Mouse (Mus musculus): ENCODE results near the gene Kcnmb1. TPM values are rescaled to one million over a fixed set of nuclear protein-coding genes. Genes with fewer than 3 reads are reported as not detected.
A peak's percentile ranks its signal among the peaks of the same experiment; 100 is the strongest.

Kcnmb1 gene
- polyA plus RNA-seq, 1 experiment from 2014 or later = 0.05 TPM

GRCm38 (mm10) chr11:33928658-33929057, 34.2 kb upstream of the Kcnmb1 start:
- Histone ChIP-seq H3K27ac (replicated peaks) (no peak overlapping the region), H3K4me2 (replicated peaks) (no peak overlapping the region), H3K4me3 (no peak overlapping the region), H3K27me3 (0 out of 2 replicates have a peak, but pooled peaks cover 10% of the 10 kb centered on the region), H3K9me3 (no peaks in the 10 kb centered on the region), H3K36me3 (no peaks in the 10 kb centered on the region), H3K4me1 (0 out of 2 replicates have a peak, but pooled peaks cover 2% of the 10 kb centered on the region), H3K9ac (replicated peaks) (no peak overlapping the region)
- peak; percentile 39; the same call in 1 of the 2 replicates for ATAC-seq (ENCODE audit: low FRiP score, low read depth)
- WGBS = 51% methylated on average over 7 of the region's 7 CpGs

GRCm38 (mm10) chr11:33929412-33929811, 33.4 kb upstream of the Kcnmb1 start:
- no peak overlapping the region for H3K4me2 ChIP-seq (replicated peaks)
- H3K27me3 ChIP-seq = 0 out of 2 replicates have a peak, but pooled peaks cover 10% of the 10 kb centered on the region
- no peak for ATAC-seq (ENCODE audit: low FRiP score, low read depth)
- no peak overlapping the region for H3K9ac ChIP-seq (replicated peaks)
- H3K9me3 ChIP-seq = no peaks in the 10 kb centered on the region
- H3K4me1 ChIP-seq = 0 out of 2 replicates have a peak, but pooled peaks cover 2% of the 10 kb centered on the region
- H3K36me3 ChIP-seq = no peaks in the 10 kb centered on the region
- no peak overlapping the region for H3K27ac ChIP-seq (replicated peaks)
- 72% methylated on average over 11 of the region's 11 CpGs for WGBS
- no peak overlapping the region for H3K4me3 ChIP-seq

GRCm38 (mm10) chr11:33931836-33932385, 30.9 kb upstream of the Kcnmb1 start:
- H3K4me3 ChIP-seq = no peak overlapping the region
- no peaks in the 10 kb centered on the region for H3K9me3 ChIP-seq
- H3K36me3 ChIP-seq = no peaks in the 10 kb centered on the region
- H3K4me1 ChIP-seq = no peaks in the 10 kb centered on the region
- no peak for ATAC-seq (ENCODE audit: low FRiP score, low read depth)
- 0 out of 2 replicates have a peak overlapping the region, but pooled peaks have one; percentile 1 for H3K4me2 ChIP-seq (replicated peaks)
- H3K9ac ChIP-seq (replicated peaks) = no peak overlapping the region
- 0 out of 2 replicates have a peak, but pooled peaks cover 6% of the 10 kb centered on the region for H3K27me3 ChIP-seq
- WGBS = 11% methylated on average over 9 of the region's 10 CpGs
- H3K27ac ChIP-seq (replicated peaks) = no peak overlapping the region

GRCm38 (mm10) chr11:33932386-33933111, 30.3 kb upstream of the Kcnmb1 start:
- no peak overlapping the region for H3K9ac ChIP-seq (replicated peaks)
- H3K4me1 ChIP-seq = no peaks in the 10 kb centered on the region
- no peak overlapping the region for H3K4me3 ChIP-seq
- H3K4me2 ChIP-seq (replicated peaks) = 0 out of 2 replicates have a peak overlapping the region, but pooled peaks have one; percentile 1
- no peaks in the 10 kb centered on the region for H3K36me3 ChIP-seq
- ATAC-seq (ENCODE audit: low FRiP score, low read depth) = 0 out of 2 replicates have a peak, but pooled peaks have one; percentile 27
- H3K27ac ChIP-seq (replicated peaks) = no peak overlapping the region
- 0 out of 2 replicates have a peak, but pooled peaks cover 4% of the 10 kb centered on the region for H3K27me3 ChIP-seq
- no peaks in the 10 kb centered on the region for H3K9me3 ChIP-seq
- 71% methylated on average over 18 of the region's 18 CpGs for WGBS

- Histone ChIP-seq H3K9ac (replicated peaks) (no peak overlapping the region), H3K27me3 (no peaks in the 10 kb centered on the region), H3K4me2 (replicated peaks) (no peak overlapping the region), H3K4me3 (no peak overlapping the region), H3K4me1 (no peaks in the 10 kb centered on the region), H3K27ac (replicated peaks) (no peak overlapping the region), H3K9me3 (no peaks in the 10 kb centered on the region), H3K36me3 (no peaks in the 10 kb centered on the region)
- WGBS = 65% methylated on average over 9 of the region's 9 CpGs
- ATAC-seq (ENCODE audit: low FRiP score, low read depth) = no peak
These were observed 28.5 kb upstream of the Kcnmb1 start for GRCm38 (mm10) chr11:33934286-33934685.

- WGBS = 88% methylated on average over 8 of the region's 8 CpGs
- no peaks in the 10 kb centered on the region for H3K9me3 ChIP-seq
- H3K4me2 ChIP-seq (replicated peaks) = no peak overlapping the region
- no peaks in the 10 kb centered on the region for H3K27me3 ChIP-seq
- H3K27ac ChIP-seq (replicated peaks) = no peak overlapping the region
- no peaks in the 10 kb centered on the region for H3K36me3 ChIP-seq
- H3K4me3 ChIP-seq = no peak overlapping the region
- no peaks in the 10 kb centered on the region for H3K4me1 ChIP-seq
- no peak overlapping the region for H3K9ac ChIP-seq (replicated peaks)
- no peak for ATAC-seq (ENCODE audit: low FRiP score, low read depth)
These were observed 25.2 kb upstream of the Kcnmb1 start for GRCm38 (mm10) chr11:33937641-33938040.

- Histone ChIP-seq H3K4me1 (no peaks in the 10 kb centered on the region), H3K27me3 (no peaks in the 10 kb centered on the region), H3K4me2 (replicated peaks) (no peak overlapping the region), H3K9me3 (no peaks in the 10 kb centered on the region), H3K4me3 (no peak overlapping the region), H3K27ac (replicated peaks) (0 out of 2 replicates have a peak overlapping the region, but pooled peaks have one; percentile 31), H3K36me3 (no peaks in the 10 kb centered on the region), H3K9ac (replicated peaks) (no peak overlapping the region)
- 53% methylated on average over 7 of the region's 7 CpGs for WGBS
- no peak for ATAC-seq (ENCODE audit: low FRiP score, low read depth)
These were observed 24.1 kb upstream of the Kcnmb1 start for GRCm38 (mm10) chr11:33938561-33939274.

GRCm38 (mm10) chr11:33939456-33940113, 23.2 kb upstream of the Kcnmb1 start:
- no peak for ATAC-seq (ENCODE audit: low FRiP score, low read depth)

GRCm38 (mm10) chr11:33943565-33943964, 19.2 kb upstream of the Kcnmb1 start:
- Histone ChIP-seq H3K27ac (replicated peaks) (no peak overlapping the region), H3K4me3 (no peak overlapping the region), H3K9ac (replicated peaks) (no peak overlapping the region), H3K4me2 (replicated peaks) (no peak overlapping the region), H3K36me3 (no peaks in the 10 kb centered on the region), H3K4me1 (no peaks in the 10 kb centered on the region), H3K27me3 (no peaks in the 10 kb centered on the region), H3K9me3 (no peaks in the 10 kb centered on the region)
- 67% methylated on average over 1 of the region's 1 CpGs for WGBS
- ATAC-seq (ENCODE audit: low FRiP score, low read depth) = no peak

More at GRCm38 (mm10) chr11:33939456-33940113, 23.2 kb upstream of the Kcnmb1 start:
- Histone ChIP-seq H3K4me1 (no peaks in the 10 kb centered on the region), H3K4me2 (replicated peaks) (no peak overlapping the region), H3K9ac (replicated peaks) (no peak overlapping the region), H3K27me3 (no peaks in the 10 kb centered on the region), H3K4me3 (no peak overlapping the region), H3K36me3 (no peaks in the 10 kb centered on the region), H3K27ac (replicated peaks) (no peak overlapping the region), H3K9me3 (no peaks in the 10 kb centered on the region)
- WGBS = 91% methylated on average over 4 of the region's 4 CpGs

- H3K9me3 ChIP-seq = no peaks in the 10 kb centered on the region
- no peaks in the 10 kb centered on the region for H3K27me3 ChIP-seq
- no peaks in the 10 kb centered on the region for H3K4me1 ChIP-seq
- H3K4me3 ChIP-seq = no peak overlapping the region
- H3K9ac ChIP-seq (replicated peaks) = no peak overlapping the region
- H3K27ac ChIP-seq (replicated peaks) = no peak overlapping the region
- H3K36me3 ChIP-seq = no peaks in the 10 kb centered on the region
- 66% methylated on average over 4 of the region's 4 CpGs for WGBS
- no peak for ATAC-seq (ENCODE audit: low FRiP score, low read depth)
- H3K4me2 ChIP-seq (replicated peaks) = no peak overlapping the region
These were observed 18.6 kb upstream of the Kcnmb1 start for GRCm38 (mm10) chr11:33944067-33944785.

GRCm38 (mm10) chr11:33944786-33945328, 18.0 kb upstream of the Kcnmb1 start:
- Histone ChIP-seq H3K27me3 (no peaks in the 10 kb centered on the region), H3K9me3 (no peaks in the 10 kb centered on the region), H3K4me2 (replicated peaks) (no peak overlapping the region), H3K27ac (replicated peaks) (no peak overlapping the region), H3K4me1 (no peaks in the 10 kb centered on the region), H3K4me3 (no peak overlapping the region), H3K36me3 (no peaks in the 10 kb centered on the region), H3K9ac (replicated peaks) (no peak overlapping the region)
- ATAC-seq (ENCODE audit: low FRiP score, low read depth) = no peak
- WGBS = 89% methylated on average over 9 of the region's 9 CpGs
